Mouse (Mus musculus) right cerebral cortex, postnatal 36 days (tissue): ENCODE data around the gene Tnk2.
A peak's percentile ranks its signal among the peaks of the same experiment; 100 is the strongest.

ENCODE experiments used
- DNase-seq, 2 experiments: peaks; one replicate each; pipeline ENCODE4 v3.0.0; 2022; ENCODE audit warnings: low spot score in 2 of 2, mixed read lengths in 1 of 2

The Tnk2 gene

GRCm38 (mm10) chr16:32643661-32644061 is at the start of gene Tnk2:
Gene Tnk2 (plus strand): TSS chr16:32643874.
- DNase-seq: peak; percentile 82

DNA sequence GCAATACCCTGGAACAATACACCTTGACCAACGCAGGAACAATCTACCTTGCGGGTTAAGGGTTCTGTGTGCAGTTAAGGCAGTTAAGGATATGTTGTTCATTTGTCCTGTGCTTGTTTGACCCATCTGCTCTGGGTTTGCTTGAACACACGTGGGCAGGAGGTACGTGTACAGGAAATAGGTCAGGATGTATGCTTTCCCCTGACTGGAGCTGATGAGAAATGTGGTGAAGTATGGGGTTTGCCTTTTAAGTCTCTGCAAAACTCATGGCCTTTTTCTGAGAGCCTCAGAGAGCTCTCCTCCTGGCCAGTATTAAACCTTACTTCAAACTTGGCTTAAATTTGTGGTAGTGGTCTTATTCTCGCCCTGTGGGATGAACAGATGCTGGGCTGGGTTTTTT is 49.8 kb upstream of the Tnk2 start:
- DNase-seq: no peak

DNA sequence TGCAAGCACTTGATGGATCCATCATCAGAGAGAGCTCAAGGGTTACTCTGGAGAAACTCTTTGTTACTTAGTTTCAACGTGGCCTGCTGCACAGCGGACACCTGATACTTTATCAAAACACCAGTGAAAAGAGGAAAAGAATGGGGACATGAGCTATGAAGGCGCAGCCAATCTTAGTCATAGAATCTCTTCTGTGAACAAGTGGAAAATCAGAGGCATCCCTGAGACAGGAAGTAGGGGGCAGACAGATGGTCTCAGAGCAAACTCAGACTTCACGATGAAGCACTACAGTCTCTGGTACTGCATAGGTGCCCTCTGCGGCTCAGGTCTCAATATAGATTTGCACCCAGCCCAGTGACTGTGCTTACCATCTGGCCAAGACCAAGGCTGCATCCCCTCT is 49.0 kb upstream of the Tnk2 start:
- DNase-seq: no peak

GRCm38 (mm10) chr16:32595142-32595855 is 48.4 kb upstream of the Tnk2 start:
- no peak for DNase-seq

GRCm38 (mm10) chr16:32597909-32598381 is 45.7 kb upstream of the Tnk2 start:
- no peak for DNase-seq

GRCm38 (mm10) chr16:32599151-32599550 is 44.5 kb upstream of the Tnk2 start:
- no peak for DNase-seq

DNA sequence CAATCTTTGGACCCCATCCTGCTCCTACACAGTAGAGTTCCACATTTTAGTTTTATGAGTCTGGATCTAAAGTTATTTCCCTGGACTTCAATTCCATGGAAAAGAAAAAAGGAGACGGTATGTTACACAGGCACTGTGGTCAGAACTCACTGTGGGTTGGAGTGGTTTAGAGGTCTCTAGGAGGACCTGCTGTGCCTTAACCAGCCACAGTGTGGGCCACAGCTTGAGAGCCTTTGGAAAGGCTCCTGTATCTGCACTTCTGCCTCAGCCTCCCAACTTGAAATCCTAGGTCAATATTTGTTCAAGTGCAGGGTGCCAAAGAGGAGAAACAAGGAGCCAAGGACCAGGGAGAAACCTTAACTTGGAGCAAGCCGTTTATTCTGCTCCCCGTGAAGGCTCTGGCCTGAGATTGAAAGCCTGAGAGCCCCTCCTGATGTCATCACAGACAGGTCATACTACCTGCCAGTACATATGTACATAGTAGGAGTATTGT is 41.4 kb upstream of the Tnk2 start:
- DNase-seq: no peak

- no peak for DNase-seq
These were observed 35.9 kb upstream of the Tnk2 start for GRCm38 (mm10) chr16:32607562-32608343.

GRCm38 (mm10) chr16:32608344-32608711 is 35.3 kb upstream of the Tnk2 start:
- no peak for DNase-seq

- peak; percentile 95 to 96 for DNase-seq
These were observed 34.8 kb upstream of the Tnk2 start, which contains the start of gene Tfrc for GRCm38 (mm10) chr16:32608712-32609400. Gene Tfrc (plus strand): TSS chr16:32608920.

DNA sequence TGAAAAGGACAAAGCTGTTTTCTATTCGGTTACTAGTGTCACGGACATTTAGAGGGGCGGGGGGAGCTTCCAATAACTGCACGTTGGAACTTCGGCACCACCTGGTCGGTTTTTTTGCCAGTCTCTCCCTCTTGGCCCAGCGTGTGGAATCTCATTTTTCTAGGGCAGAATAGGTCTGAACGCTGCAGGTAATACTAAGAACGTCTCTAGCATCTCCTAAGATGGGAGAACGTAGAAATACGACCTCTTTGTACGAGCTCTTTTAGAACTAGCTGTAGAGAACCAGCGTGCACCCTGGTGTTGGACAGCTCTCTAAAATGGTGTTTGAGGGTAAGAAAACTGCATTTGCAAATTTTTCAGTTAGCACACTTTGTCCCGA is 34.3 kb upstream of the Tnk2 start:
- DNase-seq: no peak

DNA sequence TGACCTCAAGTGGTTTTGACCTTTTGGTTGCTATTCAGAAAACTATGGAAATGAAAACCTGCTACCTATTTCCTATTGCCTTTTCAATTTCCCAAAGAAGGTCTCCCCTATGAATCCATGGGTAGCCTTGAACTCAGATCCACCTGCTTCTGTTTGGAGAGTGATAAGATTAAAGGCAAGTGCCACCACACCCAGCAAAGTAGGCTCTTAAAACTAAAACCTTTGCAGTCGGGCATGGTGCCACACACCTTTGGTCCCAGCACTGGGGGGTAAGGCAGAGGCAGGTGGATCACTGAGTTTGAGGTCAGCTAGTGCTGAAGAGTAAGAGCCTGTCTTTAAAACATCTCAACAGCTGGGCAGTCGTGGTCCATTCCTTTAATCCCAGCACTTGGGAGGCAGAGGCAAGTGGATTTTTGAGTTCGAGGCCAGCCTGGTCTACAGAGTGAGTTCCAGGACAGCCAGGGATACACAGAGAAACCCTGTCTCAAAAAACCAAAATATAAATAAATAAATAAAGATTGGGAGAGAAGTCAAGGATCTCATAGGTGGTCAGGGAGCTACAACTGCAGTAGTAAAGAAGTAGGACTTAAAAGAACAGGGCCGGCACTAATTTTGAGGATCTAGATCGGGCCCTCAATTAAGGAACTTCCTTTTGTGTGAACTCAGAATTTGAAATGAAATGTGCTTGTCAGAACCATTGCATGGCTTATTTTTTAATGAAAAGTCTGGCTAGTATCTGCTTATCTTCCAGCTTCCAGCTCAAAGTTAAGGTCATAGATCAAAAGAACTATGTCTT is 33.0 kb upstream of the Tnk2 start:
- no peak for DNase-seq

- no peak for DNase-seq
These were observed 31.6 kb upstream of the Tnk2 start for GRCm38 (mm10) chr16:32612052-32612451.

DNA sequence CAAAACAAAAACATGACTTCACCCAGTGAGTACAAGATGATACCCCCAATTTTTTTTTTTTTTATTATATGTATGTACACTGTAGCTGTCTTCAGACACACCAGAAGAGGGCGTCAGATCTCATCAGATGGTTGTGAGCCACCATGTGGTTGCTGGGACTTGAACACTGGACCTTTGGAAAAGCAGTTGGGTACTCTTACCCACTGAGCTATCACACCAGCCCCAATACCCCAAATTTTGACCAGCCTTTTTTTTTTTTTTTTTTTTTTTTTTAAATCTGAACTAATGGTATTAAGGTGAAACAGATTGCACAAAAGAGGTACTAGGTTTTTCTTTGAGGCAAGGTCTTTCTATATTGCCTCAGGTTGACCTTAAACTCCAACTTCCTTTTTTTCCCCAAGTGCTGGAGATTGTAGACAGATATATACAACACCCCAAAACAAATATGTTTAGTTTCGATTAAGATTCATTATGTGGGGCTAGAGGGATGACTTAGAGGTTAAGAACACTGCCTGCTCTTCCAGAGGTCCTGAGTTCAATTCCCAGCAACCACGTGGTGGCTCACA is 30.3 kb upstream of the Tnk2 start:
- no peak for DNase-seq

GRCm38 (mm10) chr16:32614047-32614446 is 29.6 kb upstream of the Tnk2 start:
- DNase-seq: no peak

- no peak for DNase-seq
These were observed 24.7 kb upstream of the Tnk2 start for GRCm38 (mm10) chr16:32618946-32619345.

DNA sequence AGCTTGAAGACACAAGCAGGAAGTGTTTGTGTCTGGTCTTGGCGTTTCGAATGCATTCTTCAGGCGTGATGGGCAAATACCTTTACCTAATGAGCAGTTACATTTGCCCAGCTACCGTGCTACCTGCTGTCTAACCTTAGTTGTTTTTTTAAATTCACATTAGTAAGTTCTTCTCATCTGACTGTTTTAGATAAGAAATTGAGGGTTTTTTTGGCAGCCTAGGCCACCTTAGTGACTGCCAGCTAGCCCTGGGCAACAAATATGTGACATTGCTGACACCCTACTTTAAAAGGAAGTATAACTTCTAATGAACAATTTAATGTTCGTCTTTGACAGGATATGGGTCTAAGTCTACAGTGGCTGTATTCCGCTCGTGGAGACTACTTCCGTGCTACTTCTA is 15.5 kb upstream of the Tnk2 start:
- DNase-seq: no peak

- no peak for DNase-seq
These were observed 11.3 kb upstream of the Tnk2 start for GRCm38 (mm10) chr16:32632328-32632824.

- DNase-seq: no peak
These were observed 10.1 kb upstream of the Tnk2 start for GRCm38 (mm10) chr16:32633486-32634012.

DNA sequence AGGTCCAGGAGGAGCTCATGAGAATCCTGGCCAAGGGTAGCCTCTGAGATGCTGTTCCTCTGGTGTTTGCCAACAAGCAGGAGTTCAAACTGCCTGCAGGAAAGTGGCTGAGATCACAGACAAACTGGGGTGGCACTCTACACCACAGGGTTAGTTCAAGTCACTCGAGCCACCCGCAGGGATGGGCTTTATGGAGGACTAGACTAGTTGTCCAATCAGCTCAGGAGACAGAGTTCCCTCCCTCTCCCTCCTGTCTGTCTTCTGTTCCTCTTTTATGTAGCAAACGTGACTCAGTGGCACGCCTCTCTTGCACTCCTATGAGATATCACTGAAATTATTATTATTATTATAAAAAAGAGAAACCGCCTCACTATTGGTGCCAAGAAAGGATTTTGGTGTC is 9.5 kb upstream of the Tnk2 start:
- DNase-seq: no peak

- no peak for DNase-seq
These were observed 8.4 kb upstream of the Tnk2 start for GRCm38 (mm10) chr16:32635314-32635713.
